Mouse (Mus musculus): ENCODE results near the gene Hoxa6.

Gene Hoxa6

DNA sequence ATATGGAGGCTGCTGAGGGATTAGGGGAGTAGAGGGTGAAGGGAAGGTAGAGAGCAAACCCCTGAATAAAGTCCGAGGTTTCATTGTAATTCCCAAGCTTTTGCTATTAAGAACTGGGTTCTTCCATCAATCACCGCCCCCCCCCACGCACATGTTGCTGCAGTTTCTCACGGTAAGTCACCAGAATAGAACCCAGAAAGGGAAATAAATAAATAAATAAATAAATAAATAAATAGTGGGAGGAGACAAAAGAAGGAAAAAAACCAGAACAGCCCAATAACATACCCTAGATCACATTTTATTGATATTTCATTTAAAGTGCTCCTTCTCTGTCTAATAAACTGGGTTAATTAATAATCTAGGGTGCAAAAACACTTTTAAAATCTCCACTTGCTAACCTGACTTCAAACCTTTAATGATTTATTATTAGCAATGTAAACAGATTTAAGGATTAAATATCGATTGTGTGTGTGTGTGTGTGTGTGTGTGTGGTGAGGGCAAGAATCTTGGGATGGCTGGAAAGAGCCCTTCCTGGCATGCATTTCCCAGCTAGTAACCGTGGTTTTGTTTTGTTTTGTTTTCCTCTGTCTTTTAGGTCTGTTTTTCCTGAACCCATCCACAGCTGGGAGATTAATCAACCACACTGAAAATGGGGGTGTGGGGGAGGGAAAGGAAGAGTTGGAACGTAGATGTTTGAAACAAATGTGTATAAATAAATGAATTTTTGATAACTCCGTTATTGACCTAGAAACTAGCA, 47.0 kb downstream of the Hoxa6 start:
- no peak for DNase-seq

DNA sequence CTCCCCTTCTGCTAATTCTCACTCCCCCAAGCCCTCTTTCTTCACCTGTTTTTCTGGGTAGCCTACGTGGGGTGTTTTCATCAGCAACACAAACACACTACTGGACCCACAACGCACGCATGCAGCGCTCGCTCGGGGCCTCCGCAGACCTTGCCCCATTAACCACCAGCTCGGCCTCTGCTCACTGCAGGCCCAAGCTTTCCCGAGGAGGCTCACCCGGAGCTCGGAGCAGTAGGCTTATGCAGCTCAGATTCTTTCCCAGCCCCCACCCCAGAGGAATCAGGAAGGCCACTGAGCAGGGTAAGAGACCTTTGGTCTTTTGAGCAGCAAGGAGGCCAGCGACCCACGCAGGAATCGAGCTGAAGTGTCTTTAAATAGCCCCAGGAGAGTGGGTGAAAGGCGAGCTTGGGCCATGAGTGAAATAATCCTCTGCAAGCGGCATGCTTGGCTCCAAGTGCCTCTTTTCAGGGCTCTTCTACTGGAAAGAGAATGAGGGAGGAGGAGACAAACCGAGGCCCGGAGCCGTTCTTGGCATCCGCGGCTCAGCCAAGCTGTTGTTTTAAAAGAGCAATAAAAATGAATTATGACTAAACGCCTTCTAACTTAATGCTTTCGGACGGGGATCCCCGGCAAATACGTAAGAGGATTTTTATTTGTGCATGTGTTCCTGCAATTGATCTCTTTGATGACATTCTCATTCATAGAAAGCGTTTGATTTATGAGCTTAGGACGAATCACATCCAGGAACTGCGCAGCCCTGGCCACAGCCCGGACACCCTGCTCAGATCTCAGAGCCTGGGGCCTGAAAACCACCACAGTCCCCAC, 47.8 kb downstream of the Hoxa6 start:
- DNase-seq: no peak

GRCm38 (mm10) chr6:52159979-52160378, 48.5 kb downstream of the Hoxa6 start:
- DNase-seq: no peak

GRCm38 (mm10) chr6:52159164-52159761, 49.3 kb downstream of the Hoxa6 start:
- DNase-seq: no peak

DNA sequence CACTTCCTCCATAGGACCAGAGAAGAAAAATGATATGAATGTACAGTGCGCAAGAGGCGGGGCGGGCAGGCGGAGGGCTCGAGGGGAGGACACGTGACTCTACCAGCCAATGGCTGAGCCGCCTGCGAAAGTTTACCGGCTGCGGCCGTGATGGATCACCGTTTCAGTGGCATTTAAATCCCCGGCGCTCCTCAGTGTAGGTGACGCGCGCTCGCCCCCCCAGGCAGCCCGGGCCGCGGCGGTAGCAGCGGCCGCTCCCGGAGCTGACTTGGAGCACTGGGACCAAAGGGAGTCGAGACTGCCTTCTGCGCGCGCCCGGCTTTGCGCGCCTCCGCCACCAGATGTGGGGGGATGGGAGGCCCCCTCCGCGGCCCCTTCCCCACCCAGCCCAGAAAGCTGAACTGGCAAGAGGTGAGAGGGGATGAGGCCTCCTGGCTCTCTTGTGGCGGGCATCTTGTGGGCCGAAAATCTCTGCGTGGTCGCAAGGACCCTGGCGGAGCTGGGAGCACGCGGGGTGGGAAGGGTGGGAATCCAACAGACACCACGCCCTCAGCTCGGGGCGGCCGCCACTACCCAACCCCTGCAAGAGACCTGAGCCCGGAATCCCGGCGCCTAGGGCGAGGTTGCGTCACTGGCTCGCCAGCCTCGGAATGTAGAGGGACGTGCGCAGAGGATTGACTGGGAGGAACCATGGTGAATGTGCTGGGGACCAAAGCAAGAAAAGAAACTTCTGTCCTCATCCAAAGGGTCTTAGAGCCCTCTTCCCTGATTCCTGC, 50.1 kb downstream of the Hoxa6 start, which contains the start of gene Hoxa1:
Gene Hoxa1 (minus strand): TSS at position 42 of the 776 bp plus-strand sequence.
- no peak for DNase-seq

GRCm38 (mm10) chr6:52157466-52158275, 50.9 kb downstream of the Hoxa6 start:
- DNase-seq: no peak

DNA sequence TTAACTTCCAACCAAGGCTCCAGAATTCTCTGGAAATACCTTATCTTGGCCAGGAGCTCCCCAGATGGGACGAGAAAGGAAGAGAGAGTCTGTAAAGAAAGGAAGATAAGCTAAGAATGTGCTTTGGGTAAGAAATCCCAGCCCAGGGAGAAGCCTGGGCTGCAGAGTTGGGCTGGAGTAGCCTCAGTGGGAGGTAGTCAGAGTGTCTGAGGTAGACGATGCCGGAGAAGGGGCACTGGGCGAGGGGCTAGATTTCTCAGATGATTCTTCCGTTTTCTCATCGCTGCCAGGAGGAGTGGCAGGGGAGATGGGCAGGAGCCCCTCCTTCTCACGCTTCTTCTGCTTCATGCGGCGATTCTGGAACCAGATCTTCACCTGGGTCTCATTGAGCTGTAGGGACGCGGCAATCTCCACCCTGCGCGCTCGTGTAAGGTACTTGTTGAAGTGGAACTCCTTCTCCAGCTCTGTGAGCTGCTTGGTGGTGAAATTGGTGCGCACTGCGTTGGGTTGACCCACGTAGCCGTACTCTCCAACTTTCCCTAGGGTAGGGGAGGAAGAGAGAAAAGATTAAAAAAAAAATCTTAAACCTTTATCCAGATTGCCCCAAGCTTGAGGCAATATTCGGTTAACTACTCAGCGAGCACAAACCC, 51.8 kb downstream of the Hoxa6 start:
- no peak for DNase-seq

Measured in cerebellum, adult 11 months (tissue).